Mouse (Mus musculus) skeletal muscle tissue, adult 2 months (tissue): ENCODE data around the gene Slc4a11.

ENCODE experiments used
- DNase-seq: peaks from one replicate; pipeline ENCODE4 v3.0.0-alpha.2; 2012; ENCODE audit warnings: low read depth, low spot score

Gene Slc4a11

GRCm38 (mm10) chr2:130697153-130697810, at the start of gene Slc4a11:
Gene Slc4a11 (minus strand): TSS chr2:130697519.
- peak; percentile 4 for DNase-seq

GRCm38 (mm10) chr2:130743576-130743975, 46.3 kb upstream of the Slc4a11 start:
- no peak for DNase-seq

GRCm38 (mm10) chr2:130740096-130740495, 42.8 kb upstream of the Slc4a11 start:
- DNase-seq = no peak

- DNase-seq = no peak
Observed at GRCm38 (mm10) chr2:130738019-130738418, 40.7 kb upstream of the Slc4a11 start.

- DNase-seq = no peak
Observed at GRCm38 (mm10) chr2:130735281-130735680, 38.0 kb upstream of the Slc4a11 start.

- no peak for DNase-seq
Observed at GRCm38 (mm10) chr2:130733444-130733843, 36.1 kb upstream of the Slc4a11 start.

GRCm38 (mm10) chr2:130731855-130732254, 34.5 kb upstream of the Slc4a11 start:
- DNase-seq = no peak

- no peak for DNase-seq
Observed at GRCm38 (mm10) chr2:130730746-130731145, 33.4 kb upstream of the Slc4a11 start.

GRCm38 (mm10) chr2:130728906-130729585, 31.7 kb upstream of the Slc4a11 start:
- DNase-seq = no peak

- DNase-seq = no peak
Observed at GRCm38 (mm10) chr2:130727752-130728151, 30.4 kb upstream of the Slc4a11 start.

GRCm38 (mm10) chr2:130724369-130724768, 27.1 kb upstream of the Slc4a11 start:
- DNase-seq = no peak

GRCm38 (mm10) chr2:130717951-130718350, 20.6 kb upstream of the Slc4a11 start:
- no peak for DNase-seq

- DNase-seq = no peak
Observed at GRCm38 (mm10) chr2:130707057-130707456, 9.7 kb upstream of the Slc4a11 start.

- no peak for DNase-seq
Observed at GRCm38 (mm10) chr2:130706602-130707001, 9.3 kb upstream of the Slc4a11 start.

- no peak for DNase-seq
Observed at GRCm38 (mm10) chr2:130705178-130705577, 7.9 kb upstream of the Slc4a11 start.

- DNase-seq = no peak
Observed at GRCm38 (mm10) chr2:130704040-130705001, 7.0 kb upstream of the Slc4a11 start.

- DNase-seq = no peak
Observed at GRCm38 (mm10) chr2:130697821-130698266, 525 bp upstream of the Slc4a11 start.

- no peak for DNase-seq
Observed at GRCm38 (mm10) chr2:130696700-130697152, 593 bp downstream of the Slc4a11 start.

GRCm38 (mm10) chr2:130693563-130693962, 3.8 kb downstream of the Slc4a11 start:
- DNase-seq = no peak

- DNase-seq = no peak
Observed at GRCm38 (mm10) chr2:130689011-130689410, 8.3 kb downstream of the Slc4a11 start.

GRCm38 (mm10) chr2:130685426-130685825, 11.9 kb downstream of the Slc4a11 start:
- no peak for DNase-seq

- DNase-seq = no peak
Observed at GRCm38 (mm10) chr2:130681531-130681930, 15.8 kb downstream of the Slc4a11 start.
